Mouse (Mus musculus) forelimb bud, embryonic 11.5 days (tissue): Measurements from ENCODE around the gene Fam71f2.

Experiments
- DNase-seq: peaks from one replicate; pipeline ENCODE4 v3.0.0-alpha.2; 2012; ENCODE audit warnings: low read depth, low spot score

Fam71f2 gene

GRCm38 (mm10) chr6:29279293-29279692, at the start of gene Fam71f2:
Gene Fam71f2 (plus strand): TSS chr6:29279593.
- no peak for DNase-seq

- DNase-seq = no peak
Observed at GRCm38 (mm10) chr6:29230386-29230785, 49.0 kb upstream of the Fam71f2 start.

GRCm38 (mm10) chr6:29231799-29232198, 47.6 kb upstream of the Fam71f2 start:
- no peak for DNase-seq

GRCm38 (mm10) chr6:29232321-29232720, 47.1 kb upstream of the Fam71f2 start:
- DNase-seq = no peak

- no peak for DNase-seq
Observed at GRCm38 (mm10) chr6:29233710-29234109, 45.7 kb upstream of the Fam71f2 start.

GRCm38 (mm10) chr6:29234272-29234671, 45.1 kb upstream of the Fam71f2 start:
- DNase-seq = no peak

- peak; percentile 75 for DNase-seq
Observed at GRCm38 (mm10) chr6:29240806-29241205, 38.6 kb upstream of the Fam71f2 start.

GRCm38 (mm10) chr6:29241697-29242096, 37.7 kb upstream of the Fam71f2 start:
- DNase-seq = no peak

GRCm38 (mm10) chr6:29242265-29242664, 37.1 kb upstream of the Fam71f2 start:
- DNase-seq = no peak

GRCm38 (mm10) chr6:29245272-29246120, 33.9 kb upstream of the Fam71f2 start:
- no peak for DNase-seq

- no peak for DNase-seq
Observed at GRCm38 (mm10) chr6:29246183-29246582, 33.2 kb upstream of the Fam71f2 start.

- no peak for DNase-seq
Observed at GRCm38 (mm10) chr6:29246585-29246984, 32.8 kb upstream of the Fam71f2 start.

- no peak for DNase-seq
Observed at GRCm38 (mm10) chr6:29247072-29247471, 32.3 kb upstream of the Fam71f2 start.

- DNase-seq = no peak
Observed at GRCm38 (mm10) chr6:29259418-29259817, 20.0 kb upstream of the Fam71f2 start.

- no peak for DNase-seq
Observed at GRCm38 (mm10) chr6:29261831-29262230, 17.6 kb upstream of the Fam71f2 start.

- DNase-seq = no peak
Observed at GRCm38 (mm10) chr6:29263650-29264455, 15.5 kb upstream of the Fam71f2 start.

- no peak for DNase-seq
Observed at GRCm38 (mm10) chr6:29264456-29264781, 15.0 kb upstream of the Fam71f2 start.

GRCm38 (mm10) chr6:29266936-29267335, 12.5 kb upstream of the Fam71f2 start:
- DNase-seq = no peak

GRCm38 (mm10) chr6:29269006-29269668, 10.3 kb upstream of the Fam71f2 start:
- DNase-seq = no peak

- DNase-seq = no peak
Observed at GRCm38 (mm10) chr6:29270961-29271360, 8.4 kb upstream of the Fam71f2 start.

GRCm38 (mm10) chr6:29272312-29273072, 6.9 kb upstream of the Fam71f2 start, which contains the start of gene Hilpda:
Gene Hilpda (plus strand): TSS chr6:29272488.
- peak; percentile 96 for DNase-seq
